Comparison of ENCODE assay signal across 10 mouse cellular contexts in genomic region chr16:91458976-91459375, GRCm38 (mm10). TPM values are rescaled to one million over a fixed set of nuclear protein-coding genes. Genes with fewer than 3 reads are reported as not detected.
DNase-seq lines count a peak whose midpoint lies in the region; ATAC-seq and TF ChIP-seq lines count a peak whose summit lies in the region.
"Had no signal": no experiment of that assay in that cellular context is flagged by ENCODE, and none has a peak within 500 bp of the region (broad histone marks: within the 10 kb centered on the region; RNA-seq: fewer than 3 reads in every experiment).

No protein-coding gene starts in this region.

- no peaks in the 10 kb centered on the region for H3K36me3 ChIP-seq in heart, embryonic 13.5 days
- no peaks in the 10 kb centered on the region for H3K36me3 ChIP-seq in lung, postnatal 0 days (ENCODE audit: insufficient read depth, low read length)
- H3K36me3 ChIP-seq: embryonic facial prominence, embryonic 15.5 days had no signal

- no peak for DNase-seq in heart, adult 8-10 months (ENCODE audit: low spot score)
- DNase-seq in lung, adult 18-20 months, result peak; percentile 40 to 51
- DNase-seq in lung, postnatal 0 days (ENCODE audit: low spot score), result no peak
- peak; percentile 91 for DNase-seq in brain, embryonic 14.5 days (ENCODE audit: low read depth)
- peak; percentile 58 for DNase-seq in lung, postnatal 14 days
- DNase-seq in left cerebral cortex, adult 8-10 months (ENCODE audit: low spot score in 2 of 2), result no peak
- no peak for DNase-seq in ovary, postnatal 10 days (ENCODE audit: low spot score)
- DNase-seq: cerebellum, adult 18-20 months had no signal

- no peaks in the 10 kb centered on the region for H3K27me3 ChIP-seq in heart, embryonic 13.5 days (replicated peaks)
- H3K27me3 ChIP-seq in lung, postnatal 0 days (replicated peaks; ENCODE audit: insufficient read depth, low read length), result no peaks in the 10 kb centered on the region
- H3K27me3 ChIP-seq: embryonic facial prominence, embryonic 15.5 days had no signal

- H3K9me3 ChIP-seq in heart, embryonic 13.5 days, result no peaks in the 10 kb centered on the region
- H3K9me3 ChIP-seq in lung, postnatal 0 days (ENCODE audit: low read length), result no peaks in the 10 kb centered on the region
- H3K9me3 ChIP-seq: embryonic facial prominence, embryonic 15.5 days had no signal

- H3K4me1 ChIP-seq in heart, embryonic 13.5 days, result peaks cover 15% of the 10 kb centered on the region
- peaks cover under 1% of the 10 kb centered on the region; the same call in 1 of the 2 replicates for H3K4me1 ChIP-seq in lung, postnatal 0 days (ENCODE audit: insufficient read depth, low read depth, low read length)
- H3K4me1 ChIP-seq: embryonic facial prominence, embryonic 15.5 days had no signal

- ATAC-seq in heart, embryonic 13.5 days (ENCODE audit: extremely low read depth, insufficient number of reproducible peaks, low FRiP score, low TSS enrichment), result no peak
- no peak for ATAC-seq in lung, postnatal 0 days

- 46% methylated on average over 5 of the region's 5 CpGs for WGBS in heart, embryonic 13.5 days
- WGBS in lung, postnatal 0 days, result 52% methylated on average over 5 of the region's 5 CpGs

- H3K9ac ChIP-seq in heart, embryonic 13.5 days, result 0 out of 2 replicates have a peak overlapping the region, but pooled peaks have one; percentile 25
- H3K9ac ChIP-seq in lung, postnatal 0 days (replicated peaks; ENCODE audit: low read depth), result no peak overlapping the region
- H3K9ac ChIP-seq: embryonic facial prominence, embryonic 15.5 days had no signal

- H3K4me2 ChIP-seq in heart, embryonic 13.5 days, result no peak overlapping the region
- H3K4me2 ChIP-seq in lung, postnatal 0 days (replicated peaks; ENCODE audit: low read depth, low read length), result no peak overlapping the region
- H3K4me2 ChIP-seq: embryonic facial prominence, embryonic 15.5 days had no signal

- no peak for TF ChIP-seq POLR2A in brain, embryonic 14.5 days (IDR thresholded peaks at IDR 0.05; ENCODE audit: borderline replicate concordance, extremely low read depth, insufficient read depth, insufficient read length, poor library complexity, severe bottlenecking)

- TF ChIP-seq CTCF in lung, postnatal 0 days (IDR thresholded peaks at IDR 0.05), result no peak
- no peak for TF ChIP-seq CTCF in brain, embryonic 14.5 days (IDR thresholded peaks at IDR 0.05; ENCODE audit: borderline replicate concordance, extremely low read depth, insufficient read depth, insufficient read length)

- H3K4me3 ChIP-seq in heart, embryonic 13.5 days, result no peak overlapping the region
- no peak overlapping the region for H3K4me3 ChIP-seq in lung, postnatal 0 days (ENCODE audit: low read depth, low read length)
- H3K4me3 ChIP-seq: embryonic facial prominence, embryonic 15.5 days had no signal

- H3K27ac ChIP-seq in heart, embryonic 13.5 days (replicated peaks), result no peak overlapping the region
- no peak overlapping the region for H3K27ac ChIP-seq in lung, postnatal 0 days (ENCODE audit: low read length)
- H3K27ac ChIP-seq: embryonic facial prominence, embryonic 15.5 days had no signal

- no peak for TF ChIP-seq EP300 in lung, postnatal 0 days (IDR thresholded peaks at IDR 0.05)

RNA-seq across cellular contexts. Expression of gene Ifnar1, which starts 26.1 kb away (rescaled TPM):
- polyA plus RNA-seq in heart, embryonic 13.5 days (2015; fragmentation: Nextera tagmentation; extraction: Ambion mirVana), result 33.1 and 37.9 TPM in 2 replicates
- 10 to 100 TPM; 18.7 to 28.6 (median 22.0) TPM for total RNA-seq in heart, adult 8-10 months (2022)
- 40.3 and 44.9 TPM in 2 replicates for polyA plus RNA-seq in lung, postnatal 0 days (2015; fragmentation: Nextera tagmentation; extraction: Ambion mirVana)
- polyA plus RNA-seq in brain, embryonic 14.5 days (2012; rRNA removed), result 43.7 and 54.3 TPM in 2 replicates
- total RNA-seq in left cerebral cortex, adult 8-10 months (2022), result 10 to 100 TPM; 45.4 to 56.2 (median 49.8) TPM

RNA-seq across cellular contexts. Expression of gene Il10rb, which starts 53.0 kb away (rescaled TPM):
- polyA plus RNA-seq in heart, embryonic 13.5 days (2015; fragmentation: Nextera tagmentation; extraction: Ambion mirVana), result 44.8 and 48.9 TPM in 2 replicates
- 100 to 1,000 TPM; 116 to 131 (median 129) TPM for total RNA-seq in heart, adult 8-10 months (2022)
- polyA plus RNA-seq in lung, postnatal 0 days (2015; fragmentation: Nextera tagmentation; extraction: Ambion mirVana), result 90.5 and 106 TPM in 2 replicates
- 6.1 and 7.0 TPM in 2 replicates for polyA plus RNA-seq in brain, embryonic 14.5 days (2012; rRNA removed)
- total RNA-seq in left cerebral cortex, adult 8-10 months (2022), result 10 to 100 TPM; 10.9 to 14.4 (median 11.8) TPM

Comparison
In these comparisons a context has a peak if more than half of its experiments do, and no peak if none do; other contexts are left out.
1. DNase-seq: peak in lung, adult 18-20 months (2 of 2), brain, embryonic 14.5 days (single experiment) and lung, postnatal 14 days (single experiment); none in heart, adult 8-10 months (single experiment), lung, postnatal 0 days (single experiment), left cerebral cortex, adult 8-10 months (0 of 2) and ovary, postnatal 10 days (single experiment).